Comparison of ENCODE assay signal across 15 mouse cellular contexts in the genomic region with DNA sequence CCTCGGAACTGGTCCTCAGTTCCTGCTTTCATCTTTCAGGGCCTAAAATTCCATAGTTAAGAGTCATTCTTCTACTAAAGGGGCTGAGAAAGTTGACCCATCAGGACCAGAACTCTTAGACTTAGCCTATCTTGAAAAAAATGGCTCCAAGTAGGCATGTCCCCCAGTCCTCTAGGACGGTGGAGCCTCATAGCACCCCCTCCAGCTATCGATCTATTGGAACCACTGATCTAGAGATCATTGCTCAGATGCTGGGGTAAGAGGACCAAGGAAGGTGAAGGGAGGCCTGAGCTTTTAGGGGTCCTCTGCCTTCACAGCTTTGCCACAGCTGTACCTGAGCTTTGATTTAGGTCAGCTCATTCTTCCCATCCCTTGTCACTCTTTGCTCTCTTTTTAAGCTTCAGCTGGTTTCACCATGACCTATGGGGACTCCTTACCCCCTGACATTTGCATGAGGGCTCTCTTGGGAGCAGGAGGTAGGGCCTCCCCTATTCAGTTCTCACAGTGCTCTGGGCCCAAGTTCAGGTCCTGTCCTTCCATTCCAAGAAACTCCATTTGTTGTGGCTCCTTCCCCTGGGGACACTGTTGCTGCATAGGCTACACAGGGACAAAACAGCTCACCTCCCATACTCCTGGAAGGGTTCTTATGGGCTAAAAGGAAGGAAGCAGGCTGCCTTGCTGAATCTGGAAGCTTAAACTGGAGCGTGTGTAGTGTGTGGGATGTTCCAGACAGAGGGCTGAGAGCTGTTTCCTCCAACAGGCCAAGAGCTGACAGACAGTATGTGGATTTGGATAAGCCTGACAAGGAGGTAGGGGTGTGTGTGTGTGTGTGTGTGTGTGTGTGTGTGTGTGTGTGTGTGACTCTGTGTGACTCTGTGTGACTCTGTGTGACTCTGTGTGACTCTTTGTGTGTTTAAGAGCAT. TPM values are rescaled to one million over a fixed set of nuclear protein-coding genes. Genes with fewer than 3 reads are reported as not detected.
DNase-seq lines count a peak whose midpoint lies in the region; ATAC-seq and TF ChIP-seq lines count a peak whose summit lies in the region.
"Had no signal": no experiment of that assay in that cellular context is flagged by ENCODE, and none has a peak within 500 bp of the region (broad histone marks: within the 10 kb centered on the region; RNA-seq: fewer than 3 reads in every experiment).

No protein-coding gene starts in this region.

- peak overlapping the region; percentile 22; the same call in 1 of the 2 replicates for H3K4me3 ChIP-seq in heart, postnatal 0 days (ENCODE audit: low read depth, low read length)
- H3K4me3 ChIP-seq in spleen, adult 2 months (ENCODE audit: extremely low read depth, insufficient read depth, insufficient read length) = peak overlapping the region; percentile 77
- H3K4me3 ChIP-seq: forebrain, embryonic 10.5 days; hindbrain, embryonic 10.5 days had no signal

- TF ChIP-seq EP300 in heart, postnatal 0 days (IDR thresholded peaks at IDR 0.05; ENCODE audit: low read depth) = no peak

- intact Hi-C loops in heart, postnatal 25 days (cut with DNase I) = no loop called here

- DNase-seq in heart, postnatal 0 days (ENCODE audit: low spot score) = no peak
- DNase-seq in heart, postnatal 25 days (ENCODE audit: low spot score) = no peak
- peak in 1 of 2 experiments; percentile 49 for DNase-seq in spleen, adult 2 months (ENCODE audit: low read depth in 1 of 2, low spot score in 2 of 2)
- no peak for DNase-seq in spleen, adult 12 weeks (ENCODE audit: low spot score)
- DNase-seq in brain, adult 2 months (ENCODE audit: low read depth, low spot score) = peak; percentile 80
- DNase-seq in right cerebral cortex, postnatal 36 days (ENCODE audit: low spot score in 2 of 2) = peak; percentile 23 to 50
- DNase-seq in urinary bladder, postnatal 36 days (ENCODE audit: low spot score in 2 of 2) = no peak
- DNase-seq: adrenal gland, postnatal 10 days; cerebellum, adult 18-20 months; gastrocnemius, postnatal 25 days; kidney, adult 8-10 months had no signal

- H3K36me3 ChIP-seq in heart, postnatal 0 days (replicated peaks; ENCODE audit: control insufficient read depth, insufficient read depth, low read length) = no peaks in the 10 kb centered on the region
- no peaks in the 10 kb centered on the region; the same call in 1 of the 2 replicates for H3K36me3 ChIP-seq in spleen, adult 2 months (ENCODE audit: control insufficient read depth, insufficient read depth, low read length)
- H3K36me3 ChIP-seq: forebrain, embryonic 10.5 days; hindbrain, embryonic 10.5 days had no signal

- no peak for ATAC-seq in heart, postnatal 0 days (ENCODE audit: insufficient read depth, low read depth)
- no peak for ATAC-seq in erythroid progenitor cell, adult 5-6 weeks (replicated peaks; ENCODE audit: low FRiP score, poor library complexity, severe bottlenecking)
- ATAC-seq: lung, postnatal 0 days had no signal

- no peak for TF ChIP-seq CTCF in heart, postnatal 0 days (IDR thresholded peaks at IDR 0.05; ENCODE audit: low read depth)
- TF ChIP-seq CTCF in spleen, adult 2 months (IDR thresholded peaks at IDR 0.05; ENCODE audit: extremely low read depth, insufficient read depth, insufficient read length, insufficient replicate concordance) = no peak

- peak overlapping the region; percentile 25; the same call in 1 of the 2 replicates for H3K4me2 ChIP-seq in heart, postnatal 0 days (ENCODE audit: low read depth, low read length)

- no peaks in the 10 kb centered on the region for H3K27me3 ChIP-seq in heart, postnatal 0 days (ENCODE audit: control insufficient read depth, insufficient read depth, low read length)
- no peaks in the 10 kb centered on the region for H3K27me3 ChIP-seq in spleen, adult 2 months (ENCODE audit: control insufficient read depth, insufficient read depth, low read length)

- H3K9me3 ChIP-seq in heart, postnatal 0 days (replicated peaks; ENCODE audit: control insufficient read depth, low read length) = no peaks in the 10 kb centered on the region
- H3K9me3 ChIP-seq: forebrain, embryonic 10.5 days; hindbrain, embryonic 10.5 days had no signal

- no peak overlapping the region for H3K9ac ChIP-seq in heart, postnatal 0 days (replicated peaks; ENCODE audit: low read depth, low read length)

- TF ChIP-seq POLR2A in spleen, adult 2 months (IDR thresholded peaks at IDR 0.05; ENCODE audit: low read depth, low read length) = no peak

- no peak overlapping the region for H3K27ac ChIP-seq in heart, postnatal 0 days (ENCODE audit: low read depth)
- peak overlapping the region; percentile 3; the same call in 1 of the 2 replicates for H3K27ac ChIP-seq in spleen, adult 2 months (ENCODE audit: insufficient read depth, low read length)
- H3K27ac ChIP-seq: forebrain, embryonic 10.5 days; hindbrain, embryonic 10.5 days had no signal

- WGBS in heart, postnatal 0 days = 75% methylated on average over 4 of the region's 4 CpGs
- 27% methylated on average over 4 of the region's 4 CpGs for WGBS in spleen, adult 2 months

- no peaks in the 10 kb centered on the region for H3K4me1 ChIP-seq in heart, postnatal 0 days (ENCODE audit: control insufficient read depth, insufficient read depth)
- H3K4me1 ChIP-seq in spleen, adult 2 months (ENCODE audit: control insufficient read depth, insufficient read depth, insufficient read length) = peaks cover 42% of the 10 kb centered on the region; the same call in 1 of the 2 replicates
- H3K4me1 ChIP-seq: forebrain, embryonic 10.5 days; hindbrain, embryonic 10.5 days had no signal

RNA-seq across cellular contexts. Expression of a gene that starts 20.2 kb away (rescaled TPM):
- total RNA-seq in heart, postnatal 0 days (2014; rRNA removed; ENCODE audit: low replicate concordance) = 0.99 and 1.2 TPM in 2 replicates
- 0.68 and 0.77 TPM in 2 replicates for polyA plus RNA-seq in heart, postnatal 0 days (2015; fragmentation: Nextera tagmentation; extraction: Ambion mirVana)
- 1 to 10 TPM; 1.1 to 1.2 TPM for total RNA-seq in heart, postnatal 25 days (2021)
- polyA plus RNA-seq in spleen, adult 2 months (2012; rRNA removed) = 40.1 and 41.1 TPM in 2 replicates
- total RNA-seq in erythroid progenitor cell, adult 5-6 weeks (2015; ENCODE audit: low replicate concordance) = 4.2 and 5.4 TPM in 2 replicates
- total RNA-seq in erythroid progenitor cell, adult 5-6 weeks (2017; ENCODE audit: low replicate concordance) = 10.9 and 12.5 TPM in 2 replicates

RNA-seq across cellular contexts. Expression of a gene that starts 51.0 kb away (rescaled TPM):
- total RNA-seq in heart, postnatal 0 days (2014; rRNA removed; ENCODE audit: low replicate concordance) = 0.08 and 0.46 TPM in 2 replicates
- 0.19 and 0.51 TPM in 2 replicates for polyA plus RNA-seq in heart, postnatal 0 days (2015; fragmentation: Nextera tagmentation; extraction: Ambion mirVana)
- not detected for total RNA-seq in heart, postnatal 25 days (2021)
- polyA plus RNA-seq in spleen, adult 2 months (2012; rRNA removed) = 2.0 and 2.2 TPM in 2 replicates
- total RNA-seq in erythroid progenitor cell, adult 5-6 weeks (2015; ENCODE audit: low replicate concordance) = 2.5 and 8.3 TPM in 2 replicates
- 0.76 and 1.9 TPM in 2 replicates for total RNA-seq in erythroid progenitor cell, adult 5-6 weeks (2017; ENCODE audit: low replicate concordance)
- total RNA-seq: gastrocnemius, postnatal 25 days had no signal
- polyA plus RNA-seq: forebrain, embryonic 10.5 days had no signal

Comparison
In these comparisons a context has a peak if more than half of its experiments do, and no peak if none do; other contexts are left out.
1. DNase-seq: peak in brain, adult 2 months (single experiment) and right cerebral cortex, postnatal 36 days (2 of 2); none in heart, postnatal 0 days (single experiment), heart, postnatal 25 days (single experiment), spleen, adult 12 weeks (single experiment) and urinary bladder, postnatal 36 days (0 of 2).